Mouse (Mus musculus) heart, adult 9 months (tissue): Measurements from ENCODE around the gene Rad51c.
"Not testable (repeated sequence)": the region's sequence is repeated elsewhere in the genome, so short reads cannot be mapped to it uniquely, and the experiment has no call there.

ENCODE experiments used
- DNase-seq, 2 experiments: peaks; one replicate each; pipeline ENCODE4 v3.0.0; 2022; ENCODE audit warnings: low spot score in 2 of 2

The Rad51c gene

GRCm38 (mm10) chr11:87404876-87405275, at the start of gene Rad51c, which contains the start of gene Tex14:
Rad51c (minus strand) TSS chr11:87404954.
Tex14 (plus strand) TSS chr11:87405065.
- peak in 1 of 2 experiments; percentile 20 for DNase-seq

- no peak for DNase-seq
These were observed 49.4 kb upstream of the Rad51c start for GRCm38 (mm10) chr11:87454035-87454690.

GRCm38 (mm10) chr11:87453216-87454034, 48.7 kb upstream of the Rad51c start:
- DNase-seq = no peak

- not testable (repeated sequence) for DNase-seq
These were observed 48.0 kb upstream of the Rad51c start for GRCm38 (mm10) chr11:87452779-87453178.

- DNase-seq = not testable (repeated sequence)
These were observed 45.1 kb upstream of the Rad51c start for GRCm38 (mm10) chr11:87449847-87450246.

GRCm38 (mm10) chr11:87449200-87449547, 44.4 kb upstream of the Rad51c start:
- DNase-seq = no peak

GRCm38 (mm10) chr11:87448476-87449199, 43.9 kb upstream of the Rad51c start:
- DNase-seq = peak; percentile 42 to 44

GRCm38 (mm10) chr11:87448081-87448475, 43.3 kb upstream of the Rad51c start:
- peak; percentile 96 to 98 for DNase-seq

- no peak for DNase-seq
These were observed 42.7 kb upstream of the Rad51c start for GRCm38 (mm10) chr11:87447429-87447828.

GRCm38 (mm10) chr11:87446159-87446558, 41.4 kb upstream of the Rad51c start:
- DNase-seq = no peak

- not testable (repeated sequence) for DNase-seq
These were observed 40.8 kb upstream of the Rad51c start for GRCm38 (mm10) chr11:87445593-87445992.

GRCm38 (mm10) chr11:87444735-87445428, 40.1 kb upstream of the Rad51c start:
- DNase-seq = no peak

GRCm38 (mm10) chr11:87444056-87444455, 39.3 kb upstream of the Rad51c start:
- not testable (repeated sequence) for DNase-seq

GRCm38 (mm10) chr11:87443373-87443883, 38.7 kb upstream of the Rad51c start:
- peak; percentile 70 to 74 for DNase-seq

- peak; percentile 86 to 87 for DNase-seq
These were observed 38.1 kb upstream of the Rad51c start for GRCm38 (mm10) chr11:87442643-87443372.

- no peak for DNase-seq
These were observed 35.2 kb upstream of the Rad51c start for GRCm38 (mm10) chr11:87439796-87440420.

GRCm38 (mm10) chr11:87436326-87437232, 31.8 kb upstream of the Rad51c start:
- no peak for DNase-seq

- DNase-seq = not testable (repeated sequence)
These were observed 30.4 kb upstream of the Rad51c start for GRCm38 (mm10) chr11:87435107-87435506.
